Mouse (Mus musculus): Measurements from ENCODE around the gene Zxdc. TPM values are rescaled to one million over a fixed set of nuclear protein-coding genes. Genes with fewer than 3 reads are reported as not detected.

Gene Zxdc
- 10 to 100 TPM; 32.0 to 45.2 TPM for polyA plus RNA-seq (2017; shearing (Covaris generic))

GRCm38 (mm10) chr6:90368976-90369724 is at the start of gene Zxdc:
TSS of gene Zxdc (plus strand) at chr6:90369492.

GRCm38 (mm10) chr6:90324991-90325390 is 44.3 kb upstream of the Zxdc start, which contains the start of gene Chst13:
TSS of gene Chst13 (minus strand) at chr6:90325185.

GRCm38 (mm10) chr6:90332561-90333425 is 36.5 kb upstream of the Zxdc start, which contains the start of gene Uroc1:
TSS of gene Uroc1 (plus strand) at chr6:90333284.

GRCm38 (mm10) chr6:90428380-90428974 is 59.2 kb downstream of the Zxdc start, which contains the start of gene Cfap100:
TSS of gene Cfap100 (minus strand) at chr6:90428797.

Other genes starting within 250 kb of the Zxdc start
- gene Vmn1r51, start 246.9 kb upstream of the Zxdc start, polyA plus RNA-seq (2017; shearing (Covaris generic)): under 1 TPM in 1 of 2 experiments, not detected in 1; 0.28 TPM
- under 1 TPM in 1 of 2 experiments, not detected in 1; 0.69 TPM for gene Vmn1r52, start 194.7 kb upstream of the Zxdc start, polyA plus RNA-seq (2017; shearing (Covaris generic))
- gene V1ra8, start 166.7 kb upstream of the Zxdc start, polyA plus RNA-seq (2017; shearing (Covaris generic)): not detected
- gene Vmn1r53, start 145.1 kb upstream of the Zxdc start, polyA plus RNA-seq (2017; shearing (Covaris generic)): not detected
- gene Vmn1r54, start 123.2 kb upstream of the Zxdc start, polyA plus RNA-seq (2017; shearing (Covaris generic)): not detected
- under 1 TPM; 0.28 to 0.64 TPM for gene BC048671, start 68.3 kb upstream of the Zxdc start, polyA plus RNA-seq (2017; shearing (Covaris generic))
- not detected for gene Chst13, start 44.3 kb upstream of the Zxdc start, polyA plus RNA-seq (2017; shearing (Covaris generic))
- under 1 TPM in 1 of 2 experiments, not detected in 1; 0.16 TPM for gene Uroc1, start 36.2 kb upstream of the Zxdc start, polyA plus RNA-seq (2017; shearing (Covaris generic))
- under 1 TPM; 0.29 to 0.49 TPM for gene Cfap100, start 59.3 kb downstream of the Zxdc start, polyA plus RNA-seq (2017; shearing (Covaris generic))
- 1 to 10 TPM; 1.2 to 1.3 TPM for gene Klf15, start 93.1 kb downstream of the Zxdc start, polyA plus RNA-seq (2017; shearing (Covaris generic))
- 1 to 10 TPM; 1.9 to 2.4 TPM for gene Aldh1l1, start 116.9 kb downstream of the Zxdc start, polyA plus RNA-seq (2017; shearing (Covaris generic))
- 10 to 100 TPM; 16.6 to 18.9 TPM for gene Slc41a3, start 235.2 kb downstream of the Zxdc start, polyA plus RNA-seq (2017; shearing (Covaris generic))